Mouse (Mus musculus): ENCODE results near the gene Ank. TPM values are rescaled to one million over a fixed set of nuclear protein-coding genes. Genes with fewer than 3 reads are reported as not detected.

Ank gene
- polyA plus RNA-seq, 1 experiment from 2014 or later = 3.1 TPM

DNA sequence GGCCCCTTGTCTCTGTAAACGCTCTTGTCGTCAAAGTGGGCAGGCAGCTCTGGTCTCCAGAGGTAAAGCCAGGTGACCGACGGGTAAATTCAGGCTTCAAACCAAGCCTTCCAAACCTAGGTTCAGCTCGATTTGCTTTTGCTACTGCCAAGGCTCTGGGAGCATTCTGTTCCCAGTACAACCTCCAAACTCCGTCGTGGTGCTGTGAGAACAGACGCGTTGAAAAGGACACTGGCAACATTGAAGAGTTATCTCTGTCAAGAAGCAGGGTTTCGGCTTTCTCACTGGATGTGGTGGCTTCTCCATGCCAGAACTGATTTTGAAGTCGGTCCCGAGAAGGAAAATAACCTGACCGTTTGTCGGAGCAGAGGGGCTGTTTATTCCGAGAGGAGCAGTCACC, 9.5 kb downstream of the Ank start:
- no peaks in the 10 kb centered on the region for H3K4me1 ChIP-seq
- H3K27ac ChIP-seq = no peak overlapping the region
- no peak overlapping the region for H3K4me3 ChIP-seq
- 67% methylated on average over 15 of the region's 15 CpGs for WGBS
- H3K9me3 ChIP-seq (replicated peaks) = no peaks in the 10 kb centered on the region
- H3K36me3 ChIP-seq = no peaks in the 10 kb centered on the region
- H3K27me3 ChIP-seq (ENCODE audit: low read depth, poor library complexity, severe bottlenecking) = no peaks in the 10 kb centered on the region
- DNase-seq (ENCODE audit: low spot score) = no peak

DNA sequence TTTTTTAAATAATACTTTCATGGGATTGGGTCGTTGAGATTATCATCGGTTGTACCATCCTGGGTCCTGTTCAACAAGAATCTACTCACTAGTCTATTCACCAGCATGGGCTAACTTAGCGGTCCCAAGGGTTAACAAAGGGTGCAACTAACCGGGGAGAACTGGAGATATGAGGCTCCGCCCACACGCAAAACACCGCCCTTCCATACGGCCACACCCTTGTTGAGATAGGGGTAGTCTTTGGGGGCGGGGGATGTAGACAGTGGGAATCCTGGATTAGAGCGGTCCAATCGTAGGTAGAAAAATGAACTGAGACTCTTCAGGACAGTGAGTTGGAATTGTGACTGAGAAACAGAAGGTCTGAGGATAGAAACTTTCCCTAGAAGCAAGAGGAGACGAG, 10.2 kb downstream of the Ank start:
- Histone ChIP-seq H3K36me3 (no peaks in the 10 kb centered on the region), H3K4me3 (no peak overlapping the region), H3K9me3 (replicated peaks) (no peaks in the 10 kb centered on the region), H3K27ac (no peak overlapping the region), H3K27me3 (ENCODE audit: low read depth, poor library complexity, severe bottlenecking) (no peaks in the 10 kb centered on the region), H3K4me1 (no peaks in the 10 kb centered on the region)
- 86% methylated on average over 12 of the region's 12 CpGs for WGBS
- no peak for DNase-seq (ENCODE audit: low spot score)

DNA sequence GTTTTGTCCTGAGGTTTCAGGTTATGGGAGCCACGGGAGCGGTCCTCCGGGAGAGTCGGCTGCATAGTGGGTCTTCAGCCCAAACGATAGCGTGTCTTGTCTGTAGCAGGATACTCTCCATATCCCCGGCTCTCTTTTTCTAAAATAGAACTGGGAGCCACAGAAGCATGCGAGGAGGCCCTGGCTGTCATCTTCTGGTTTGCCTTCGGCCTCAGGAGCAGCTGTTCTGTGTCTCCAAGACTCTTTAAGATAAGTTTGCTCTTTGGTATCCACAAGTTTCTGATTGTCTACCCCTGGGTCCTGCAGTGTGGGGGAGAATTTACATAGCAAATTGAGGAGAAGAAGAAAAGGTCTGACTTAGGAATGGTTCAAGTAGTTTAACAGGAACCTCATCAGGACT, 10.7 kb downstream of the Ank start:
- Histone ChIP-seq H3K27me3 (ENCODE audit: low read depth, poor library complexity, severe bottlenecking) (no peaks in the 10 kb centered on the region), H3K27ac (no peak overlapping the region), H3K4me3 (no peak overlapping the region), H3K36me3 (no peaks in the 10 kb centered on the region), H3K9me3 (replicated peaks) (no peaks in the 10 kb centered on the region), H3K4me1 (no peaks in the 10 kb centered on the region)
- 93% methylated on average over 9 of the region's 9 CpGs for WGBS
- DNase-seq (ENCODE audit: low spot score) = no peak

DNA sequence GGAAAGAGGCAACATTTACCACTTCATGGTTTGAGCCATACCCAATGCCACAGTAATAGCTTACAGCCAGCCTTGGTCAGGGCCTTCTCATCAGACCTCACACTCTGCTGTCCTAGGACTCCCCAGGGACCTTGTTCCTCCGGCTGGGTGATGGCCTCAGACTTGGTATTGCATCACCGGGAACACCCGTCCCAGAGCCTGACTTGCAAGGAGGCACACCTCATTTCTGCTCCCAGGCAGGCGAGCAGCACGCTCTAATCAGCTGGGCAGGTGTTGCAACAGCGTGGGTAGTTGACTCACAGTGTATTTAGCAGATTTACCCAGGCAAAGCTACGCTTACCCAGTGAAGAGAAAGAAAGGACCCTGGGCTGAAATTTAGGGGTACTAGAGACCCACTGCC, 11.2 kb downstream of the Ank start:
- no peaks in the 10 kb centered on the region for H3K36me3 ChIP-seq
- no peaks in the 10 kb centered on the region for H3K27me3 ChIP-seq (ENCODE audit: low read depth, poor library complexity, severe bottlenecking)
- no peaks in the 10 kb centered on the region for H3K4me1 ChIP-seq
- no peak overlapping the region for H3K27ac ChIP-seq
- 86% methylated on average over 7 of the region's 7 CpGs for WGBS
- H3K9me3 ChIP-seq (replicated peaks) = no peaks in the 10 kb centered on the region
- no peak for DNase-seq (ENCODE audit: low spot score)
- H3K4me3 ChIP-seq = no peak overlapping the region

DNA sequence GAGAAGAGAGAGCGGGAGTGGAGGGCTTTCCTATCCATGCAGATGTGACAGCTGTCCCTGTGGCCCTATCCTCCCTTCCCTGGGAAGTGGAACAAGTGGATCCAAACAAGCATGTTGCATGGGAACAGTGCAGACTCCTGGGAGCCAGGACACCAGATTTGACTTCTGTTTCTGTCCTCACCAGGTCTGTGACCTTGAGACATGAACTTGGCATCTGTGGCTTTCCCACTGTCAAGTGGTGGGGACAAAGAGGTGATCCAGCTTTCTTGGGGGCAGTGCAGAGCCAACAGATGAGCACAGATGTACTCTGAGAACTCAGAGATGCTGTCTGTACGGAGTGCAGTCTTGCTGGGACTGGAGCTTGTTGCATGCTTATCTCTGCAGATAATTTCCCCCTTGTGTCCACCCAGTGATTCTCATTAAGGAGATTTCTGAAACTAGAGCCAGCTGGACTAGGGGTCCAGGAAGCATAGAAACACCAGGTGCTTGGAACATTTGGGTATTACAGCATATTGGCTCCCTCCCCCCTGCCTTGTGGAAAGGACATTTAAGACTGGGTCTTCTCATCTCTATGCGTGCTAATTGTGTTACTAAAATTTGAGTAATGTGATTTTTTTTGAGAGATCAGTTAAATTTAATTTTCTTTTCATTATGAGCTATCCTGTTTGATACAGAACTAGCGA, 14.0 kb downstream of the Ank start:
- no peaks in the 10 kb centered on the region for H3K9me3 ChIP-seq (replicated peaks)
- no peaks in the 10 kb centered on the region for H3K36me3 ChIP-seq
- no peak overlapping the region for H3K4me3 ChIP-seq
- DNase-seq (ENCODE audit: low spot score) = no peak
- peaks cover 12% of the 10 kb centered on the region for H3K4me1 ChIP-seq
- H3K27ac ChIP-seq = no peak overlapping the region
- WGBS = 82% methylated on average over 4 of the region's 4 CpGs
- H3K27me3 ChIP-seq (ENCODE audit: low read depth, poor library complexity, severe bottlenecking) = no peaks in the 10 kb centered on the region

DNA sequence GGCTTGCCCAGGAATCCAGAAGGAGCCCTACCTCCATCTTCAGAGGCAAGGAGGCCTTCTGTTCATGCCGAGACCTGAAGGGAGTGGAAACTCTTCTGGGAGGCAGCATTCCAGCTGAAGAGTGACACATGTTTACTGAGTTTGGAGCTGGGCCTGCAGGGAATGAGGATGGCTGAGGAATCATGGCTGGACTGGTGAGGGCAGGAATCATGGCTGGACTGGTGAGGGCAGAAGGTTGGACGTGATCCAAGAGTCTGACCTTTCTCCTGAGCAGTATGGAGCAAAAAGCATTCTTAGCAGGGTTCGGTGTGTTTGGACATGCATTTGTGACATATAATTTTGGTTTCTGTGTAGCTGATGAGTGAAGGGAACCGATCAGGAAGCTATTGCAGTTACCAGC, 15.5 kb downstream of the Ank start:
- WGBS = 83% methylated on average over 4 of the region's 4 CpGs
- H3K36me3 ChIP-seq = no peaks in the 10 kb centered on the region
- no peaks in the 10 kb centered on the region for H3K27me3 ChIP-seq (ENCODE audit: low read depth, poor library complexity, severe bottlenecking)
- no peak for DNase-seq (ENCODE audit: low spot score)
- peaks cover 27% of the 10 kb centered on the region for H3K4me1 ChIP-seq
- H3K4me3 ChIP-seq = no peak overlapping the region
- no peaks in the 10 kb centered on the region for H3K9me3 ChIP-seq (replicated peaks)
- H3K27ac ChIP-seq = no peak overlapping the region

DNA sequence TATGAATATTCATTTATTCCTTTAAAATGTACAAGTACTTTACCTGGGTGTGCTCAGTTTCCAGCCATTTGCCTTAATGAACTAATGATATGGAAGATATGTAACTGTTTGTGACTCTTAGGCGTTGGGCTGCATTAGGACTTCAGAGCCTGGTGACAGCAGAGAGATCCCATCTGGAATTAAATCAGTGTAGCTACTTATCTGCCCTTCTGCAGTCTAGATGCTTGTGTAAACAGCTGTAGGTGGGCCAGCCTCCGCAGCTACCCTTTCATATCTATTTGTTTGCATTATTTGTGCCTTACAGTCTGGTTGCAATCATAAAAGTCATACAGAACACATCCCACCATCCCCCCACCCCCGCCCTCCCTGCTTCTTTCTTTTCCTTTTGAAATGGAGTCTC, 16.7 kb downstream of the Ank start:
- Histone ChIP-seq H3K4me3 (no peak overlapping the region), H3K36me3 (no peaks in the 10 kb centered on the region), H3K4me1 (peaks cover 38% of the 10 kb centered on the region), H3K27ac (no peak overlapping the region), H3K9me3 (replicated peaks) (no peaks in the 10 kb centered on the region), H3K27me3 (ENCODE audit: low read depth, poor library complexity, severe bottlenecking) (peaks cover 1% of the 10 kb centered on the region; the same call in 1 of the 2 replicates)
- 88% methylated on average over 3 of the region's 3 CpGs for WGBS
- DNase-seq (ENCODE audit: low spot score) = no peak

DNA sequence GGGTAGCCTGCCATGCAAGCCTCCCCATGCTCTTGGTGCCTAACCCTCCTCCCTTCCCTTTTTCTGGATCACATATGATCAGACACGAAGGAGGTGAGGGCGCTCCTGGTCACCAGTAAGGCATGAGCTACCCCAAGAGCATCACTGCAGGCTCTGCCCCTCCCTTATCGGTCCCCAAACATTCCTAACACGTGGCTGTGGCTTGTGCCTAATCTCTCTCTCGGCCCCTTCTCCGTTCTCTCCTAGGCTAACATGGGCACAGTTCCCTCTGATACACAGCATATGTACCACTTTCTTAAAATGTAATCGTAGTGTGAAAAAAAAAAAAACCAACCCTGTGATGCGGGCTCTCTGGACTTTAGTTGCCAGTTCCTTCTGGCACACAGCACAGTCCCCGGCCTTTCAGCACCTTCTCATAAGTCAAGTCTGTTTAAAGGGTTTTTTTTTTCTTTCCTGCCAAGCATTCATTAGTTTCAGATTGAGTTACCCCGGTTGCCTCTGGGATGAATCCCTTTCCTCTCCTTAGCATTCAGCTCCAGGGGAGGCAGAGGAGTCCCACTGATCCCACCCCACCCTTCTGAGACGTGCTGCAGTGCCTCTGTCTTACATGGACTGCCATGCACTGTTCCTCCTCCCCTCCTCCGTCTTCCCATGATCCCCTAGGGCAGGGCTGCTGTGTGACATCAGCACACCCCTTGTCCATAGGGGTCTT, 19.2 kb downstream of the Ank start:
- Histone ChIP-seq H3K9me3 (replicated peaks) (no peaks in the 10 kb centered on the region), H3K4me3 (no peak overlapping the region), H3K36me3 (no peaks in the 10 kb centered on the region), H3K4me1 (peaks cover 40% of the 10 kb centered on the region), H3K27ac (peak overlapping the region; percentile 73), H3K27me3 (ENCODE audit: low read depth, poor library complexity, severe bottlenecking) (peaks cover 11% of the 10 kb centered on the region; the same call in 1 of the 2 replicates)
- DNase-seq (ENCODE audit: low spot score) = no peak
- 31% methylated on average over 12 of the region's 12 CpGs for WGBS

DNA sequence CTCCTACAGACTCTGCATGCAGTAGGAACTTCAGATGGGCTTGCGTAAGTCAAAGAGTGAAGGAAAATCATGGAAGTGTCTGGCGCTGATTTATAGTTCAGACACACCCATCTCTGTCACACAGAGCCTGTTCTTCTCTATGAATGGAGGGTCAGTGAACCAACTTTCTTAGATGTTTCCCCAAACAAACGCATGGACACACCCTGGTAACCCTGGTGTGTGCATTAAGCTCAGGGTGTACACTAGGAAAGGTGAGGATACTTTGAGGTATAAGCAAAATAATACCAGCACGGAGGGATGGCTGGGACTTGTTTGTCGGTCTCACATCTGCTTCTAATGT, 19.8 kb downstream of the Ank start:
- H3K27ac ChIP-seq = peak overlapping the region; percentile 73
- H3K4me1 ChIP-seq = peaks cover 40% of the 10 kb centered on the region
- no peaks in the 10 kb centered on the region for H3K9me3 ChIP-seq (replicated peaks)
- no peaks in the 10 kb centered on the region for H3K36me3 ChIP-seq
- DNase-seq (ENCODE audit: low spot score) = no peak
- WGBS = 63% methylated on average over 5 of the region's 5 CpGs
- peaks cover 11% of the 10 kb centered on the region; the same call in 1 of the 2 replicates for H3K27me3 ChIP-seq (ENCODE audit: low read depth, poor library complexity, severe bottlenecking)
- no peak overlapping the region for H3K4me3 ChIP-seq

DNA sequence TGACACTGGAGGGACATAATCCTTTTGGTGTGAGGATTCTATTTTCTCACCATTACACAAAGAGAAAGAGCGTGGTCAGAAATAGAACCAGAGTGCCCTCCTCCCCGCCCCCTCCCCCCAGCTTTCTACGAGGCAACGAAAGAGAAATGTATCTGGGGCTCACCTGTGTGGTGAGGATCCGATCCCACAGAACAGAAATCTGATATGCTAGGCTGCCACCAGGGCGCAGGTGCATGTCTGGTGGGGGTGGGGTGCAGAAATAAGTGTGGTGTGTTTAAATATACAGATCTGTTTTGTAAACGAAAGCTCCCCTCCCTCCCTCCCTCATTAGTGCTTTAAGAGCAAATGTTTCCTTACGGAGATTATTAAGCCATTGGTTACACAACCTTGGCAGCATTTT, 20.6 kb downstream of the Ank start:
- Histone ChIP-seq H3K27ac (peak overlapping the region; percentile 73; the same call in 1 of the 2 replicates), H3K9me3 (replicated peaks) (no peaks in the 10 kb centered on the region), H3K36me3 (no peaks in the 10 kb centered on the region), H3K27me3 (ENCODE audit: low read depth, poor library complexity, severe bottlenecking) (peaks cover 11% of the 10 kb centered on the region; the same call in 1 of the 2 replicates), H3K4me1 (peaks cover 40% of the 10 kb centered on the region), H3K4me3 (no peak overlapping the region)
- no peak for DNase-seq (ENCODE audit: low spot score)
- WGBS = 66% methylated on average over 8 of the region's 8 CpGs

DNA sequence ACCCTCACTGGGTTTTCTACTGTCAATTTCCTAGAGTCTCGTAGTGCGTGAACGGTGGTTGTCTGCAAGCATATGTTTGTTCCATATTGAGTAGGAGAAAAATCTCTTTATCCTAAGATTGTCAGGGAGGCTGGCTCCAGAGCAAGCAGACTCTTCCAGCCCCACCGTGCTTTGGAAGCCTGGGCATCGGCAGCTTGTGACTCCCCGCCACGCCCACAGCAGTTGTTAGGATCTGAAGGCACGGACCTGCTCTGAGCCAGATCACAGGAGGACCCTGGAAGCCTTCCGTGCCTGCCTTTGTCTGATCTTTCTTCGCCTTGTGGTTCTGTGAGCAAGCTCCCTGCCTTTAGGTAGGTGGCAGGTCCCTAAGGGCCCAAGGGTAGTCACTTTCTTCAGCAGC, 21.6 kb downstream of the Ank start:
- peaks cover 11% of the 10 kb centered on the region; the same call in 1 of the 2 replicates for H3K27me3 ChIP-seq (ENCODE audit: low read depth, poor library complexity, severe bottlenecking)
- no peak overlapping the region for H3K27ac ChIP-seq
- no peaks in the 10 kb centered on the region for H3K9me3 ChIP-seq (replicated peaks)
- no peak overlapping the region for H3K4me3 ChIP-seq
- DNase-seq (ENCODE audit: low spot score) = no peak
- H3K36me3 ChIP-seq = no peaks in the 10 kb centered on the region
- WGBS = 49% methylated on average over 10 of the region's 10 CpGs
- H3K4me1 ChIP-seq = peaks cover 40% of the 10 kb centered on the region

DNA sequence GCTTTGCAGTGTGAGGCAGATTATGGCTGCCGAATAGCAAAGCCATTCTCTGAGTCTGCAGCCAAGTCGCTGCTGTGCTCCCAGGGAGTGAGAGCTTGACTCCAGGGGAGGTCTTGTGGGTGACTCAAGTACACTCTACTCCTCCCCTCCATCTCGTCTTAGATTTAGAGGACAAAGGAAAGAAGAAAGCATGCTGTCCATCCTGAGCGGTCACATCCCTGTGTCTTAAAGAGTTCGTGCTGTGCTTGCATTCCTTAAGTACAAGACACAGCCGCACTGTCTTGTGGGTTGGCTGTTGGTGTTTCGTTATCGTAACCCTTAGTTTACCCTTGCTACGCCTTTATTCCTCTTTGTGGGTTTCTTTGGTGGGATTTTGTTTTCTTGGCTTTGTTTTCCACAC, 24.2 kb downstream of the Ank start:
- H3K27me3 ChIP-seq (ENCODE audit: low read depth, poor library complexity, severe bottlenecking) = peaks cover 11% of the 10 kb centered on the region; the same call in 1 of the 2 replicates
- no peak overlapping the region for H3K4me3 ChIP-seq
- H3K36me3 ChIP-seq = no peaks in the 10 kb centered on the region
- H3K9me3 ChIP-seq (replicated peaks) = no peaks in the 10 kb centered on the region
- H3K4me1 ChIP-seq = peaks cover 25% of the 10 kb centered on the region
- no peak for DNase-seq (ENCODE audit: low spot score)
- 84% methylated on average over 9 of the region's 9 CpGs for WGBS
- H3K27ac ChIP-seq = no peak overlapping the region

DNA sequence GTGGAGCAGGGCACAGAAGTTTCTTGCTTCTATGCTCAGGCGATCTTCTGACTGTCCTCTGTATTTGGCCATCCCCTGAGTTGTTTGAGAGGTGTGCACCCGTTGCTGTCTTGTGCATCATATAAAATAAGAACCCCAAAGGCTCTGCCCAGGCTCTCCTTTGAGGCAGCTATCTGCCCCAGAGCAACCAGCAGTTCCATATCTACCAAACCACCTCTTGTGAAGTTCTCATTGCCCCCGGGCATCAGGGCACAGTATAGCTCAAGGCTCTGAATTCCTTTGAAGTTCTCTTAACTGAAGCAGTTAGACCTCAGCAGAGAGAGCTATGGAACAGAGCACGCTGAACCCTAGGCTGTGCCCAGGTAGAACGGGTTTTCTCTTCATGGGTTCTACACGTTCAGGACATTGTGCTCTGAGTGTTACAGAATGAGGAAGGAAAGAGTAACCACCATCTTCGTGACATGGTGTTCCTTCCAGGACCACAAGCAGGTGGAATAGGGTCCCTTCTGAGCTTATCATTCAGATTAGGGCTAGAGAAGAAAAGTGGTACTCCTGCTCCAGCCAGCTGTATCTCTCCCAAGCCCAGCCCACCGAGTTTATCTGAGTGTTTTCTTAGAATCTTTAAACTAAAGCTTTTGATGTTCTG, 25.1 kb downstream of the Ank start:
- DNase-seq (ENCODE audit: low spot score) = no peak
- no peak overlapping the region for H3K27ac ChIP-seq
- H3K4me3 ChIP-seq = no peak overlapping the region
- H3K4me1 ChIP-seq = peaks cover 17% of the 10 kb centered on the region
- H3K9me3 ChIP-seq (replicated peaks) = no peaks in the 10 kb centered on the region
- 84% methylated on average over 8 of the region's 8 CpGs for WGBS
- H3K36me3 ChIP-seq = no peaks in the 10 kb centered on the region
- peaks cover 11% of the 10 kb centered on the region; the same call in 1 of the 2 replicates for H3K27me3 ChIP-seq (ENCODE audit: low read depth, poor library complexity, severe bottlenecking)

All from limb, embryonic 10.5 days (tissue).